Mouse (Mus musculus) kidney, adult 18-20 months (tissue): ENCODE measurements around the gene Myo5c.

Experiments used
- DNase-seq: peaks from one replicate; pipeline ENCODE4 v3.0.0; 2021

Gene Myo5c

GRCm38 (mm10) chr9:75283636-75284035, 51.8 kb downstream of the Myo5c start:
- DNase-seq, result no peak

- DNase-seq, result no peak
Observed at GRCm38 (mm10) chr9:75285363-75285762, 53.5 kb downstream of the Myo5c start.

- DNase-seq, result no peak
Observed at GRCm38 (mm10) chr9:75287636-75288035, 55.8 kb downstream of the Myo5c start.

DNA sequence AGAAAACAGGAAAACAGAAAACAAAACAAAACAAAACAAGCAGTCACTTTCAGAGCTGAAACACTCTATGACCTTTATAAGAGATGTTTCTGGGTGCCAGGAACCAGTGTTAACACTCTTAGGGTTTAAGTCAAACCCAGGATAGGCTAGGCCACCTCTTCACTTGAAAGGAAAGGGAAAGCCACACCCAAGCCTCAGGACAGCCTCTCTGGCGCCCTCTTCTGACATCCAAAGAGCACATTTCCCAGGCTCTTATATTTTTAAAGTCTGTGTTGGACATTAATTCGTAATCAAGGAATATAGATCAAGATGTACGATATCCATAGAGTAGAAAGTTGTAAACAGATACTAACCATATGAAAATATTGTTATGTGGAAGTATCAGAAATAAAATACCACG, 57.7 kb downstream of the Myo5c start:
- peak; percentile 19 for DNase-seq

GRCm38 (mm10) chr9:75299342-75299741, 67.5 kb downstream of the Myo5c start:
- DNase-seq, result no peak

DNA sequence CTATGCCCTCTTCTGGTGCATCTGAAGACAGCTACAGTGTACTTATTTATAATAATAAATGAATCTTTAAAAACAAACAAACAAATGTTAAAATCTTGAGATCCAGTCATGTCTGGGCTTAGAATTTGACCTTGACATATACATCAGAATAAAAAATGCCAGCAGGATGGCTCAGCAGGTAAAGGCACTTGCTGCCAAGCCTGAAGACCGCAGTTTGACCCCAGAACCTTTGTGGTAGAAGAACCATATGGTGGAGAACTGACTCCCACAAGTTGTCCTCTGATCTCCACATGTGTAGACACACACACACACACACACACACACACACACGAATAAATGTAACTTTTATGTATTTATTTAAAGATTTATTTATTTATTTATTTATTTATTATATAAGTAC, 71.2 kb downstream of the Myo5c start:
- no peak for DNase-seq

GRCm38 (mm10) chr9:75303701-75304261, 72.0 kb downstream of the Myo5c start:
- DNase-seq, result no peak

GRCm38 (mm10) chr9:75304286-75304685, 72.5 kb downstream of the Myo5c start:
- DNase-seq, result no peak

GRCm38 (mm10) chr9:75306126-75306898, 74.5 kb downstream of the Myo5c start, which contains the start of gene Gnb5:
TSS of gene Gnb5 (plus strand) at chr9:75306288.
- no peak for DNase-seq

DNA sequence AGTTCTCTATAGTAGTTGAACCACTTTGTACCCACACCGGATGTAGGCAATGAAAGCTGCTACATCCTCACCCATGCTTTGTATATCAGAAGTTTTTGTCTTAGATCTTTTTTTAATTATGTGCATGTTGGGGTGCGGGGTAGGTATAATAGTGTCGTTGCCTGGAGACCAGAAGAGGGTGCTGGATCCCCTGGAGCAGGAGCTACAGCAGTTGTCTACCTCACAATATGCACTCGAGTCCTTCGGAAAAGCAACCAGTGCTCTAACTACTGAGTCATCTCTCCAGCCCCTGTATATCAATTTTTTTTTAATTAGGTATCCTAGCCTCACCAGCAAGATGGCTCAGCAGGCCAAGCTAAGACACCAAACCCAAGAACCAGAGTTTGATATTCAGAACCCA, 75.2 kb downstream of the Myo5c start:
- no peak for DNase-seq

- no peak for DNase-seq
Observed at GRCm38 (mm10) chr9:75308621-75309020, 76.8 kb downstream of the Myo5c start.

DNA sequence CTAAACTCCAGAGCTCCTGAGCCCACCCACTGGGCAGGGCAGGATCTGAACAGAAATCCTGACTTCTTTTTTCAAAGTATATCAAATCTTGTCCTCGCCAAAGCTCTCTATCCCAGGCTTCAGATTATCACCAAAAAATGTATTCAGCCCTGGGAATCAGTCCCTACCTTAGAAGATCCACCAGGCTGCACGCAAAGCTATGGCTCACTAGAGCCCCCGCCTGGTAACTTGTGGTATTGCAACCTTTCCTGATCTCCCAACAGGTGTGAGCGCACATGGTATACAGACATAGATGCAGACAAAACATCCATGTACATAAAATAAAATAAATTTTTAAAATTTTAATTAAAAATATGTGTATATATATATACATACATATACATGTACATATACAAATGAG, 80.2 kb downstream of the Myo5c start:
- peak; percentile 81 for DNase-seq

- DNase-seq, result peak; percentile 4
Observed at GRCm38 (mm10) chr9:75313138-75313831, 81.5 kb downstream of the Myo5c start.

DNA sequence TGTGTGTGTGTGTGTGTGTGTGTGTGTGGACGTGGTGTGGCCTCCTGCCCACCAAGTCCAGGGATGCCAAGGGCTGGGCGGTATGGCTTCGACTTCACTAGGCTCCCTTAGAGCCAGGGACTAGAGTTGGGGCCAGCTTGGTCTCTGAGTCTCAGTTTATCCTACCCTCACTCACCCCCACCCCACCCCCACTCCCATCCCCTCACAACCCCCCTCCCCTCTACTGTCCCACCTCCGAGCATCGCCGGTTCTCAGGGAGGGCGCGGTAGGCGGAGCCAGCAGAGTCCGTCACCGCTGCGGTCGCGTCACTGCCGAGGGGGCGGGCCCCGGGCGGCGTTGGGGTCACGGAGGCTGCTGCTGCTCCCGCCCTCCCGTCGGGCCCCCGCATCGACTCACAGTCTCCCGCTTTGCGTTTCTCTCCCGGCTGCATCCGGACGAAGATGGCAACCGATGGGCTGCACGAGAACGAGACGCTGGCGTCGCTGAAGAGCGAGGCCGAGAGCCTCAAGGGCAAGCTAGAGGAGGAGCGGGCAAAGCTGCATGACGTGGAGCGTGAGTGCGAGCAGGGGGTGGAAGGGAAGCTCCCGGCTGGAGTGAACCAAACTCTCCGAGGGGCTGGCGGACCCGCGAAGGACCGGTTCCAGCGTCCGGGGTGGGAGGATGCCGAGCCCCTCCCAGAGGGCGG, 82.2 kb downstream of the Myo5c start:
- DNase-seq, result peak; percentile 79

DNA sequence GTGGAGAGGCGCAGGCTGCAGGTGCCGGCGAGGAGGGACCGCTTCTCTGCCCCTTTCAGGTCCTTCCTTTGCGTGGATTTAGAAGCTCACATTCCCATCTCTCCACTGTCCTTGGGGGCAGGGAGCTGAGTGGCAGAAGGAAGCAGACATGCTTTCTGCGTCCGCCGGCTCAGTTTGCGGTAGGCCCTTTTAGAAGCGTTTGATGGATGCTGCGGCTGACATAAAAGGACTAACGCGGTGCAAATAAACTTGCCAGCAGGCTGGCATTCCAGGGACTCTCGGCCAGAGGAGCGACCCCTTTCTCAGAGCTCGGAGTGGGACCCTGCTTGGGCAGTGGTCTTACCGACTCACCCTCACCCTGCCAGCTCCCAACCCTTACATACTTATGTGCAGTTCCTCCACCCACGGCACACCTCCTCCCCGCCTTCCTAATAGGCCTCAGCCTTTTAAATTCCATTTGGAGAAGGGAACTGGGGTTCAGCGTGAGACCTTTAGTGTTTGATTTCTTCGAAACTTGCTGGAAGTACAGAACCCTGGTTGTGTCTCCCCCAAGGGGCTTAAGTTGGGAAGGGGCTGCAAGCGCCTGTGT, 82.8 kb downstream of the Myo5c start:
- no peak for DNase-seq

GRCm38 (mm10) chr9:75315238-75315637, 83.4 kb downstream of the Myo5c start:
- no peak for DNase-seq

- DNase-seq, result no peak
Observed at GRCm38 (mm10) chr9:75316771-75317170, 85.0 kb downstream of the Myo5c start.

DNA sequence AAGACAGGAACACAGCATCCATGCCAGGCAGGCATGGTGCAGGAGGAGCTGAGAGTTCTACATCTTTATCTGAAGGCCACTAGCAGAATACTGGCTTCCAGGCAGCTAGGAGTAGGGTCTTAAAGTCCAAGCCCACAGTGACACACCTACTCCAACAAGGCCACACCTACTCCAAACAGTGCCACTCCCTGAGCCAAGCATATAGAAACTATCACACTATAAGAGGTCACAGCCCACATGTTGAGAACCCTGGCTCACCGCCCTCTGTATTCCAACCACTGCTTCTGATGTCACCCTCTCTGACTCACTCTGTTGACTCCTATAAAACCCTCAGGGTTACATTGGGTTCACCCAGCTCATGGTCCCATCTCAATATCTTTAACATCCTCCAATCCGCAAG, 86.4 kb downstream of the Myo5c start:
- DNase-seq, result no peak

DNA sequence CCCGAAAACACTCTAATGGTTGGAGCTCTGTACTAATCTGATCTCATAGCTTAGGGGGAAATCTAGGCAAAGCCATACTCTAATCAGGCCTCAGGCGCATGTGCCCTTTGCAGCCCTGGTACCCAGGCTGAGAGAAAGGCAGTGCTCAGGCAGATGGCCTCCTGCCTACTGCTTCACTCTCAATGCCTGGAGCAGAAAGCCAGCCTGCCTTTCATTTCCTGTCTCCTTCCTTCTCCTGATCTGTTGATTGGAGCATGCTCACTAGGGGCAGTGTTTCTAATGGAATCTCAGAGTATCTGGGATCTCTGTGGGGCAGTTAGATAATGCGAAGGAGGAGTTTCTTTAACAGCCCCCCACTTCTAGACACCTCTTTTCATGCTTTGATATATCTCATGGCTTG, 87.5 kb downstream of the Myo5c start:
- no peak for DNase-seq

GRCm38 (mm10) chr9:75322099-75322885, 90.5 kb downstream of the Myo5c start:
- no peak for DNase-seq

DNA sequence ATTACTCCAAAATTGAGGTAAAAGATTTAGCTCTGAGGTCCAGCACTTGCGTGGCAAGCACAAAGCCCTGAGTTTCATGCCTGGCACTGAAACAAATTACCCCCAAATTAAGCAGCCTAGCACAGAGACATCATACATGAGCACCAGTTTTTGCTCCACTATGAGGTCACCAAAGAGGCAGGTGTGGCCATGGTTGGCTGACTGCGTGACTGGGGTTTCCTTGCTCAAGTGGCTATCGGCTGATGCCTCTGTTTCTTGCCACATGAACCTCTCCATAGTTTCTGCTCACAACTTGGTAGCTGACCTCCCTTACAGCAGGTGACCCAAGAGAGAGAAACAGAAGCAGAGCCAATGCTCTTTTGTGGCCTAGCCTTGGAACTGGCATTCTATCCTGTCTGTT, 96.2 kb downstream of the Myo5c start:
- DNase-seq, result no peak

DNA sequence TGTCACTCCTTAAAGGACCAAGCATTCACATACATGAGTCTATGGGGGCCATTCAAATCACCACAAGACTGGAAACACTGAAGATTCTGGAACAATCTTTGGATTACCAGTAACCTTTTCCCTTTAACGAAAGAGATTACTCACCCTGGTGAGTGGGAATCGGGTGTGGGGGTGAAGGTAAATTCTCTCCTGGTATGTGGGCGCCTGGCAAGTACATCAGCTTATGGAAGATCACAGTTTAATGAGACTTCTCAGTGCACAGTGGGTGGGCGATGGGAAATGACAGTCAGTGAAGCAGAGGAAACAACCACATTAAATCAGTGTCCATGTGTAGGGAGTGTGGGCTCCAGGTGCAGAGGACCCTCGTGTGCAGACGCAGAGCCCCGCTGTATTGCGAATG, 99.0 kb downstream of the Myo5c start:
- no peak for DNase-seq
